Mouse (Mus musculus) heart, postnatal 0 days (tissue): ENCODE measurements around the gene Sparc.

Experiments used
- CTCF ChIP-seq: IDR thresholded peaks from 2 replicates; pipeline ENCODE4 v1.5.1; 2016; ENCODE audit warnings: antibody characterized with exemption, control low read depth, low read depth
- EP300 ChIP-seq: IDR thresholded peaks from 2 replicates; pipeline ENCODE4 v1.6.1; 2016; ENCODE audit warnings: antibody characterized with exemption, low read depth

- no peak for TF ChIP-seq CTCF
- TF ChIP-seq EP300: no peak
Measured at GRCm38 (mm10) chr11:55414314-55414713, 8.7 kb downstream of the Sparc start.
